Mouse (Mus musculus) liver, postnatal 0 days (tissue): ENCODE data around the gene 4930412O13Rik.

ENCODE experiments used
- CTCF ChIP-seq: sonication (generic); IDR thresholded peaks from 2 replicates; pipeline ENCODE4 v1.5.1; 2016; ENCODE audit warnings: antibody characterized with exemption, low read depth
- EP300 ChIP-seq: IDR thresholded peaks from 2 replicates; pipeline ENCODE4 v1.6.1; 2016; ENCODE audit warnings: antibody characterized with exemption, low read depth, mild to moderate bottlenecking

DNA sequence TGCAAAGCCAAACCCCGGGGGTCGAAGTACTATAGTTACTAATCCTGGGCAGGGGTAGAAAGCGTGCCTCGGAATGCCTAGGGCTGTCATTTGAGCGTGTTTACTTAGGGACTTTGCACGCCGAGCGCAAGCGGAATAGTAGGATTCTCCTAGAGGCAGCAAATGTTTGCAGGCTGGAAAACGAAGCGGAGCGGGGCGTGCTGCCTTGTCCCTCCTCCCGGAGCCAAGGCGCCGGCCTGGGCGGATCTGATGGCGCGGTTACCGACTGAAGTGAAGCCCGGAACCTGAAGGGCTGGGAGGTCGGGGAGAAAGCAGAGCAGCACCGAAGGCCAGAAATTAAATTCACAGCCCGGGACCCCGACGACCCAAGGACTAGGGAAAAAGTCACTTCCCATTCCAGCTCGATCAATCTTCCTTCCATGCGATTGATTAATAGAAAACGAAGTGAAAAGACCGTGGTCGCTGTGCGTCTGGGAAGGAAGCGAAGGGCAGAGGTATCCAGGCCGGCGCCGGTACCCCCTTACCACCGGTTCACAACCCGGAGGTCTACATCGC lies 1.4 kb downstream of the 4930412O13Rik start:
- TF ChIP-seq EP300 (no peak), CTCF (no peak)
